Comparison of ENCODE assay signal across 8 mouse cellular contexts in the genomic region with DNA sequence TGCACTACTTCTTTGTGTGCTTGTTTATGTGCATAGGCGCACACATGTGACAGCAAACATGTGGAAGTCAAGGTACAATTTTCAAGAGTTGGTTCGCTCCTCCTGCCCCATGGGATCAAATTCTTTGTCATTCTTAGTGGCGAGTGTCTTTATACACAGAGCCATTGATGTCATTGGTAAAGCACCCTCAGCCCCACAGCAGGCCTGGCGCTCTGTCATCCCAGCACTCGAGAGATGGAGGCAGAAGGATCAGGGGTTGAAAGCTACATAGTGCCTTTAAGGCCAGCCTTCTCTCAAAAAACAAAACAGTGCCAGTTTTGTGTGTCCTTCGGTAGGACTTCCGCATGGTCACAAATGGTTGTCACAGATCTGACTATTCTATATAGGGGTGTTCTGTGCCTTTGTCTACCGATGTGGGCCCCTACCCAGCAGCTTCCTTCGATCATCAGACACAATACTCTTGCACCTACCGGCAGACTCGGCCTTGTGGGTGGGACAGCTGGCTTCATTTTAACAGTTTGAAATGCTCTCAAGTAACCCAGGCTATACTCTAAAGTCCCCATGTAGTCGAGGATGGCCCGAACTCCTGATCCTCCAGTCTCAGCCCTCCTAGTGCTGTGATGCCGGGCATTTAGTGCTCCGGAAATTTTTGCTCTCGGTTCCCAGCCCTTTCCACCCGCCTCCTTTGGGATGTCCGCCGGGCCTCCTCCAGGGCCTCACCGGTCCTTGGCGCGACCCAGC. TPM values are rescaled to one million over a fixed set of nuclear protein-coding genes. Genes with fewer than 3 reads are reported as not detected.
DNase-seq lines count a peak whose midpoint lies in the region; ATAC-seq and TF ChIP-seq lines count a peak whose summit lies in the region.

No protein-coding gene starts in this region.

- no peak for TF ChIP-seq RAD21 in MEL (IDR thresholded peaks at IDR 0.05; ENCODE audit: low read depth, low read length)

- H3K79me2 ChIP-seq in MEL (ENCODE audit: control insufficient read depth, insufficient read depth, low read length, poor library complexity), result peaks cover 18% of the 10 kb centered on the region

- peak overlapping the region; percentile 75 for H3K4me3 ChIP-seq in kidney, adult 2 months (ENCODE audit: insufficient read depth, low read depth, low read length)
- H3K4me3 ChIP-seq in MEL (ENCODE audit: control insufficient read depth in 1 of 2, insufficient read depth in 1 of 2, low read depth in 2 of 2, low read length in 2 of 2), result peak overlapping the region; percentile 50 to 87
- peak overlapping the region; percentile 77 for H3K4me3 ChIP-seq in heart, postnatal 0 days (ENCODE audit: low read depth, low read length)
- H3K4me3 ChIP-seq in midbrain, embryonic 10.5 days, result peak overlapping the region; percentile 88

- no peak for TF ChIP-seq POLR2A in kidney, adult 2 months (IDR thresholded peaks at IDR 0.05; ENCODE audit: low read depth, low read length)
- 0 out of 4 replicates have a peak, but pooled peaks of 1 of the 2 experiments have one; percentile 15 for TF ChIP-seq POLR2A in MEL (IDR thresholded peaks at IDR 0.05; ENCODE audit: control insufficient read depth in 1 of 2, insufficient read depth in 1 of 2, low read depth in 1 of 2, low read length in 2 of 2, poor library complexity in 1 of 2)

- no peak for ATAC-seq in heart, postnatal 0 days (ENCODE audit: insufficient read depth, low read depth)

- H3K9me3 ChIP-seq in MEL (replicated peaks; ENCODE audit: insufficient read depth, low read length), result no peaks in the 10 kb centered on the region
- no peaks in the 10 kb centered on the region for H3K9me3 ChIP-seq in heart, postnatal 0 days (replicated peaks; ENCODE audit: control insufficient read depth, low read length)
- no peaks in the 10 kb centered on the region for H3K9me3 ChIP-seq in midbrain, embryonic 10.5 days (replicated peaks)

- TF ChIP-seq EP300 in MEL (IDR thresholded peaks at IDR 0.05; ENCODE audit: low read depth in 1 of 2, low read length in 2 of 2), result no peak
- no peak for TF ChIP-seq EP300 in heart, postnatal 0 days (IDR thresholded peaks at IDR 0.05; ENCODE audit: low read depth)

- 0 out of 2 replicates have a peak overlapping the region, but pooled peaks have one; percentile 6 for H3K27ac ChIP-seq in kidney, adult 2 months (ENCODE audit: insufficient read depth, low read depth, low read length)
- no peak overlapping the region for H3K27ac ChIP-seq in MEL (ENCODE audit: control insufficient read depth, low read depth, low read length)
- H3K27ac ChIP-seq in heart, postnatal 0 days (ENCODE audit: low read depth), result peak overlapping the region; percentile 55; the same call in 1 of the 2 replicates
- peak overlapping the region; percentile 85 for H3K27ac ChIP-seq in midbrain, embryonic 10.5 days (replicated peaks)

- H3K4me1 ChIP-seq in kidney, adult 2 months (ENCODE audit: control insufficient read depth, insufficient read depth, low read length), result peaks cover 7% of the 10 kb centered on the region; the same call in 1 of the 2 replicates
- peaks cover 0 to 12% of the 10 kb centered on the region in 2 experiments; a peak in 1 of 4 replicates for H3K4me1 ChIP-seq in MEL (ENCODE audit: control insufficient read depth in 1 of 2, insufficient read depth in 2 of 2, low read length in 2 of 2)
- peaks cover 14% of the 10 kb centered on the region for H3K4me1 ChIP-seq in heart, postnatal 0 days (ENCODE audit: control insufficient read depth, insufficient read depth)
- peaks cover 41% of the 10 kb centered on the region for H3K4me1 ChIP-seq in midbrain, embryonic 10.5 days

- DNase-seq in kidney, adult 2 months, result no peak
- no peak for DNase-seq in kidney, adult 9 months
- DNase-seq in MEL (ENCODE audit: low read depth, low spot score), result no peak
- DNase-seq in heart, postnatal 0 days (ENCODE audit: low spot score), result no peak
- DNase-seq in midbrain, embryonic 10.5 days (ENCODE audit: low spot score), result no peak
- DNase-seq in right cerebral cortex, postnatal 4 days, result no peak
- no peak for DNase-seq in embryo, embryonic 10 days (ENCODE audit: low spot score)
- DNase-seq in ovary, adult 18-20 months (ENCODE audit: low spot score), result no peak

- 27% methylated on average over 22 of the region's 22 CpGs for WGBS in kidney, adult 2 months
- 25% methylated on average over 22 of the region's 22 CpGs for WGBS in heart, postnatal 0 days
- WGBS in midbrain, embryonic 10.5 days, result 27% methylated on average over 22 of the region's 22 CpGs

- no peaks in the 10 kb centered on the region for H3K36me3 ChIP-seq in kidney, adult 2 months (ENCODE audit: control insufficient read depth, insufficient read depth, low read length)
- H3K36me3 ChIP-seq in MEL (ENCODE audit: control insufficient read depth in 1 of 2, insufficient read depth in 2 of 2, low read length in 2 of 2), result peaks cover 0 to 3% of the 10 kb centered on the region in 2 experiments; a peak in 1 of 4 replicates
- H3K36me3 ChIP-seq in heart, postnatal 0 days (replicated peaks; ENCODE audit: control insufficient read depth, insufficient read depth, low read length), result peaks cover 15% of the 10 kb centered on the region
- H3K36me3 ChIP-seq in midbrain, embryonic 10.5 days, result peaks cover 30% of the 10 kb centered on the region

- H3K9ac ChIP-seq in MEL (ENCODE audit: control insufficient read depth, low read depth, low read length, poor library complexity, severe bottlenecking), result peak overlapping the region; percentile 50
- peak overlapping the region; percentile 54; the same call in 1 of the 2 replicates for H3K9ac ChIP-seq in heart, postnatal 0 days (replicated peaks; ENCODE audit: low read depth, low read length)

- no peak for TF ChIP-seq CTCF in kidney, adult 2 months (conservative IDR thresholded peaks at IDR 0.05; ENCODE audit: insufficient read depth, insufficient read length, low read depth, low read length)
- no peak for TF ChIP-seq CTCF in MEL (IDR thresholded peaks at IDR 0.05 in 2 of 3, conservative IDR thresholded peaks at IDR 0.05 in 1 of 3; ENCODE audit: control insufficient read depth in 1 of 3, insufficient read depth in 1 of 3, low read depth in 2 of 3, low read length in 3 of 3, poor library complexity in 1 of 3, severe bottlenecking in 1 of 3)
- TF ChIP-seq CTCF in heart, postnatal 0 days (IDR thresholded peaks at IDR 0.05; ENCODE audit: low read depth), result no peak

- no peaks in the 10 kb centered on the region for H3K27me3 ChIP-seq in kidney, adult 2 months (replicated peaks; ENCODE audit: control insufficient read depth, insufficient read depth, low read length)
- no peaks in the 10 kb centered on the region for H3K27me3 ChIP-seq in MEL (ENCODE audit: control insufficient read depth in 1 of 2, insufficient read depth in 2 of 2, low read length in 2 of 2)
- no peaks in the 10 kb centered on the region for H3K27me3 ChIP-seq in heart, postnatal 0 days (ENCODE audit: control insufficient read depth, insufficient read depth, low read length)
- no peaks in the 10 kb centered on the region for H3K27me3 ChIP-seq in midbrain, embryonic 10.5 days (ENCODE audit: low read depth, poor library complexity, severe bottlenecking)

- H3K4me2 ChIP-seq in heart, postnatal 0 days (ENCODE audit: low read depth, low read length), result peak overlapping the region; percentile 79

RNA-seq across cellular contexts. Expression of a gene that starts 1.5 kb away (rescaled TPM):
- 897 and 907 TPM in 2 replicates for polyA plus RNA-seq in kidney, adult 2 months (2012; rRNA removed)
- total RNA-seq in MEL (2012; rRNA removed), result 226 and 249 TPM in 2 replicates
- 100 to 1,000 TPM in 1 of 2 experiments, not detected in 1; 351 TPM for polyA plus RNA-seq in MEL (2012; ENCODE audit: insufficient read depth in 1 of 2, insufficient read length in 2 of 2, low read depth in 1 of 2, low replicate concordance in 2 of 2, missing spikeins in 1 of 2)
- total RNA-seq in heart, postnatal 0 days (2014; rRNA removed; ENCODE audit: low replicate concordance), result 892 and 948 TPM in 2 replicates
- 1,914 and 1,978 TPM in 2 replicates for polyA plus RNA-seq in heart, postnatal 0 days (2015; fragmentation: Nextera tagmentation; extraction: Ambion mirVana)
- polyA plus RNA-seq in midbrain, embryonic 10.5 days (2016; fragmentation: Nextera tagmentation; extraction: Ambion mirVana), result 385 and 393 TPM in 2 replicates

RNA-seq across cellular contexts. Expression of a gene that starts 1.7 kb away (rescaled TPM):
- 32.8 and 33.0 TPM in 2 replicates for polyA plus RNA-seq in kidney, adult 2 months (2012; rRNA removed)
- total RNA-seq in MEL (2012; rRNA removed), result 1.7 and 2.6 TPM in 2 replicates
- 1 to 10 TPM in 1 of 2 experiments, not detected in 1; 8.0 TPM for polyA plus RNA-seq in MEL (2012; ENCODE audit: insufficient read depth in 1 of 2, insufficient read length in 2 of 2, low read depth in 1 of 2, low replicate concordance in 2 of 2, missing spikeins in 1 of 2)
- 15.1 and 16.3 TPM in 2 replicates for total RNA-seq in heart, postnatal 0 days (2014; rRNA removed; ENCODE audit: low replicate concordance)
- polyA plus RNA-seq in heart, postnatal 0 days (2015; fragmentation: Nextera tagmentation; extraction: Ambion mirVana), result 10.7 and 11.0 TPM in 2 replicates
- polyA plus RNA-seq in midbrain, embryonic 10.5 days (2016; fragmentation: Nextera tagmentation; extraction: Ambion mirVana), result 12.0 and 16.5 TPM in 2 replicates

RNA-seq across cellular contexts. Expression of a gene that starts 41.2 kb away (rescaled TPM):
- 19.2 and 27.1 TPM in 2 replicates for polyA plus RNA-seq in kidney, adult 2 months (2012; rRNA removed)
- total RNA-seq in MEL (2012; rRNA removed), result 5.6 and 10.9 TPM in 2 replicates
- polyA plus RNA-seq in MEL (2012; ENCODE audit: insufficient read depth in 1 of 2, insufficient read length in 2 of 2, low read depth in 1 of 2, low replicate concordance in 2 of 2, missing spikeins in 1 of 2), result 10 to 100 TPM in 1 of 2 experiments, not detected in 1; 11.8 TPM
- 83.1 and 104 TPM in 2 replicates for total RNA-seq in heart, postnatal 0 days (2014; rRNA removed; ENCODE audit: low replicate concordance)
- polyA plus RNA-seq in heart, postnatal 0 days (2015; fragmentation: Nextera tagmentation; extraction: Ambion mirVana), result 33.9 and 35.5 TPM in 2 replicates
- polyA plus RNA-seq in midbrain, embryonic 10.5 days (2016; fragmentation: Nextera tagmentation; extraction: Ambion mirVana), result 4.1 and 5.6 TPM in 2 replicates

RNA-seq across cellular contexts. Expression of a gene that starts 43.0 kb away (rescaled TPM):
- polyA plus RNA-seq in kidney, adult 2 months (2012; rRNA removed), result 48.7 and 58.8 TPM in 2 replicates
- total RNA-seq in MEL (2012; rRNA removed), result 123 and 137 TPM in 2 replicates
- polyA plus RNA-seq in MEL (2012; ENCODE audit: insufficient read depth in 1 of 2, insufficient read length in 2 of 2, low read depth in 1 of 2, low replicate concordance in 2 of 2, missing spikeins in 1 of 2), result 100 to 1,000 TPM in 1 of 2 experiments, not detected in 1; 150 TPM
- total RNA-seq in heart, postnatal 0 days (2014; rRNA removed; ENCODE audit: low replicate concordance), result 60.9 and 64.7 TPM in 2 replicates
- 38.8 and 40.6 TPM in 2 replicates for polyA plus RNA-seq in heart, postnatal 0 days (2015; fragmentation: Nextera tagmentation; extraction: Ambion mirVana)
- 140 and 145 TPM in 2 replicates for polyA plus RNA-seq in midbrain, embryonic 10.5 days (2016; fragmentation: Nextera tagmentation; extraction: Ambion mirVana)

RNA-seq across cellular contexts. Expression of a gene that starts 48.5 kb away (rescaled TPM):
- polyA plus RNA-seq in kidney, adult 2 months (2012; rRNA removed), result 43.6 and 55.2 TPM in 2 replicates
- total RNA-seq in MEL (2012; rRNA removed), result 34.1 and 38.9 TPM in 2 replicates
- 10 to 100 TPM in 1 of 2 experiments, not detected in 1; 70.5 TPM for polyA plus RNA-seq in MEL (2012; ENCODE audit: insufficient read depth in 1 of 2, insufficient read length in 2 of 2, low read depth in 1 of 2, low replicate concordance in 2 of 2, missing spikeins in 1 of 2)
- total RNA-seq in heart, postnatal 0 days (2014; rRNA removed; ENCODE audit: low replicate concordance), result 25.8 and 28.9 TPM in 2 replicates
- polyA plus RNA-seq in heart, postnatal 0 days (2015; fragmentation: Nextera tagmentation; extraction: Ambion mirVana), result 21.1 and 23.0 TPM in 2 replicates
- polyA plus RNA-seq in midbrain, embryonic 10.5 days (2016; fragmentation: Nextera tagmentation; extraction: Ambion mirVana), result 44.7 and 45.6 TPM in 2 replicates
